Mouse (Mus musculus): ENCODE measurements around the gene Zkscan17.

DNA sequence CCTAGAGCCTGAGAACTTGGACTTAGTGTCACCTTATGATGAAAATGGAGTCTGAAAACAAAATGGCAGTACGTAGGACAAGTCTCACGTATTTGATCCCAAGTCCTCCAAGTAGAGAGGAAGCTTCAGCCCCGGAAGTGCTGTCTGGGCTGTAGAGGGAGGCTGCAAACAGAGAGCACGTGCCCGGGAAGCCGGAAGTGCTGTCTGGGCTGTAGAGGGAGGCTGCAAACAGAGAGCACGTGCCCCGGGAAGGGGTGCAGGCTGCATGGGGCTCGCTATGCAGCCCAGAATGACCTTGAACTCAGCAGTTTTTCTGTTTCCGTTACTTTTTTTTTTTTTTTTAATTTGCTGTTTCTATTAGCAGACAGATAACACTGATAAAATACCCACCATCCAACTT lies 8.3 kb downstream of the Zkscan17 start:
- no peak for TF ChIP-seq GATA1 (IDR thresholded peaks at IDR 0.05; ENCODE audit: low read length)
- no peak for TF ChIP-seq TAL1 (IDR thresholded peaks at IDR 0.05; ENCODE audit: low read length)

Data from erythroblast, embryonic 14.5 days (primary cell).